Mouse (Mus musculus) thymus, adult 2 months (tissue): ENCODE measurements at regions not wholly inside any gene's neighbourhood (a gene's known extent, or its start where the extent isn't known, plus 50 kb on each side); places are given as distances from the start of the nearest gene placed in this dataset.

ENCODE experiments used
- DNase-seq: peaks from one replicate; pipeline ENCODE4 v3.0.0; 2021
- H3K27ac ChIP-seq: fragments of 200-500 bp; 2 replicates; pipeline ENCODE4 v1.5.1; 2012; ENCODE audit warnings: low read length, control low read depth; ENCODE audit not compliant: control insufficient read depth, insufficient read depth
- H3K27me3 ChIP-seq: fragments of 200-500 bp; 2 replicates; pipeline ENCODE4 v1.6.1; 2012; ENCODE audit warnings: mild to moderate bottlenecking, low read length, moderate library complexity, mixed read lengths; ENCODE audit not compliant: control insufficient read depth, insufficient read depth
- H3K36me3 ChIP-seq: fragments of 200-500 bp; 2 replicates; pipeline ENCODE4 v1.6.1; 2012; ENCODE audit warnings: mild to moderate bottlenecking, low read length, moderate library complexity; ENCODE audit not compliant: control insufficient read depth, insufficient read depth
- H3K4me1 ChIP-seq: fragments of 200-500 bp; replicated peaks from 2 replicates; pipeline ENCODE4 v1.6.1; 2012; ENCODE audit warnings: low read length; ENCODE audit not compliant: control insufficient read depth, insufficient read depth
- H3K4me3 ChIP-seq: fragments of 200-500 bp; 2 replicates; pipeline ENCODE4 v1.5.1; 2012; ENCODE audit warnings: mild to moderate bottlenecking, low read length, control low read depth, moderate library complexity; ENCODE audit not compliant: control insufficient read depth, insufficient read depth
- CTCF ChIP-seq: fragments of 200-500 bp; IDR thresholded peaks from 2 replicates; pipeline ENCODE4 v1.5.1; 2012; ENCODE audit warnings: mild to moderate bottlenecking, control low read depth, low read length, moderate library complexity, borderline replicate concordance; ENCODE audit not compliant: control insufficient read depth, poor library complexity, insufficient read depth; ENCODE audit errors: extremely low read depth
- POLR2A ChIP-seq: fragments of 200-500 bp; IDR thresholded peaks from 2 replicates; pipeline ENCODE4 v1.6.1; 2012; ENCODE audit warnings: mild to moderate bottlenecking, low read length, control low read depth, moderate library complexity; ENCODE audit not compliant: control insufficient read depth, poor library complexity, insufficient read depth; ENCODE audit errors: extremely low read depth
- WGBS: fragments of 180-500 bp; shearing (Covaris S2); methylation state at CpG from one replicate; pipeline ENCODE4 v1.1.7; 2018; 5-methylcytosine and 5-hydroxymethylcytosine counted together

DNA sequence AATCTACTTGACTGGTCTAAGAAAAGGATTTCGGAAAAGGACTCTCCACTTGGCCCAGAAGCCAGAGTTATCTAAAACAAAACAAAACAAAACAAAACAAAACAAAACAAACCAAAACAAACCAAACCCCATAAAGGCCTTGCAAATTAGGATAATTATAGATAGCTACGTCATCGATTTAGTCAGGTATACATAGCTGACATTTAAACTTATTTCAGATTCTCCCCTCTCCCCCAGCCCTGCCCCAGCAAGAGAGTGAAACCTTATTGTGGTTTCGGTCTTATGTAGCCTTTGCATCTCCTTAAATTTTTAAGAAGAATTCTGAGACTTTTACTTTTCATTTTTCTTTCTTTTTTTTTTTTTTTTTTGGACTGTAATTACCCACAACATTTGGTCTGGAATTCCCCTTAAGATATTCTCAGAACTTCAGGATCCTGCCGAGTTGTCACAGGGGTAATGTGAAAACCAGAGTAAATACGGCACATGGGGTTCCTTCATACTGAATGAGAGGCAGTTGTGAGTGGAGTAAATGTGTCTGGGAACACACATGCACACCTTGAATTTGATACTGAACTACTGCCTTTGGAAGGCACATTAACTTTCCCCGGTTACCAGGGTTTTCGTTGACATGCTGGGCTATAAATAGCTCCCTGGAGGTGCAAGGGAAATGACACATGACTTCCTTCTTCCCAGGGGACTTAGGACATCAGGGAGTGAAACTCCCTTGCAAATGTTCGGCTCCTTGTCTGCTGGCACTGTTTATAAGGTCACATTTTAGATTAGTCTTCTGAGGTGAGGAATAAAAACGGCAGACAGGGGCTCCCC lies 94.8 kb upstream of the Rap1b start:
- Histone ChIP-seq H3K4me3 (no peak overlapping the region), H3K4me1 (peaks cover 8% of the 10 kb centered on the region), H3K27ac (no peak overlapping the region), H3K36me3 (no peaks in the 10 kb centered on the region), H3K27me3 (no peaks in the 10 kb centered on the region)
- WGBS = 28% methylated on average over 10 of the region's 10 CpGs
- no peak for TF ChIP-seq POLR2A
- TF ChIP-seq CTCF = no peak
- no peak for DNase-seq

DNA sequence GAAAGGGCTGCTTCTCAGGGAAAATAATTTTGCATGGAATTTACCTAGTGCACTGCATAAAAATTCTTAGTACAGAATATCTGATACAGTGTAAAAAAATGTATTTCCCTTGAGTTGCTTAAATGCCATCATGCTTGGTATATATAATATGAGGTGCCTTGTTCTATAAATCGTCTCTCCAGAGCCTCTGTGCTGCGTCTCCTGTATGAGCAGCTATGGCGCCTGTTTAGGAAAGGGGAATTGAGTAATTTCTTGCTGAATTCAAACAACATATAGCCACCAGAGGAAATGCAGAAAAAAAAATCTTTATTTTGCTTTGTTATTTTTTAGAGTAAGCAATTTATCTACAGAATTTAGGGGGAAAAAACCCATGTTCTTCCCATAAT lies 95.4 kb upstream of the Rap1b start:
- Histone ChIP-seq H3K4me3 (no peak overlapping the region), H3K36me3 (no peaks in the 10 kb centered on the region), H3K27me3 (no peaks in the 10 kb centered on the region), H3K27ac (no peak overlapping the region), H3K4me1 (peaks cover 8% of the 10 kb centered on the region)
- DNase-seq = no peak
- WGBS = 72% methylated on average over 3 of the region's 3 CpGs
- TF ChIP-seq CTCF = no peak
- no peak for TF ChIP-seq POLR2A

DNA sequence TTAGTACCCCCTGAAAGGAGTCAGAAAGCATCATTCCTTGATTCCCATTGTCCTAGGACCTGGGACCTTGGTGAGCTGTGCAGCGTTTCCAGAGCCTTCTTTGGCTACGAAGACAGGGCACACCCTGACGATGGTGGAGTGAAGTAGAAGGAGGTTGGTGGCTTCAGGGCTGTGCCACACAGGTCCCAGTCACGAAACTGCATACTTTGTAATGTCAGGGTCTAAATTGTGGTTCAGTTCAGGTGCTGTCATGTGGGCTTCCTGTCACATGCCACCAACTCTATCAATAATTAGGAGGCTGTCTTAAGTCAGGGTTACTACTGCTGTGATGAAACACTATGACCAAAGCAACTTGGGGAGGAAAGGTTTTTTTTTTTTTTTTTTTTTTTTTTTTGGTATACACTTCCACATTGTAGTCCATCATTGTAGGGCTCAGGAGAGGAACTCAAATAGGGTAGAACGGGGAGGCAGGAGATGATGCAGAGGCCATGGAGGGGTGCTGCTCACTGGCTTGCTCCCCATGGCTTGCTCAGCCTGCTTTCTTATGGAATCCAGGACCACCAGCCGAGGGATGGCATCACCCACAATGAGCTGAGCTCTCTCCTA lies 98.0 kb upstream of the Rap1b start:
- TF ChIP-seq POLR2A (no peak), CTCF (no peak)
- Histone ChIP-seq H3K4me3 (no peak overlapping the region), H3K27ac (no peak overlapping the region), H3K4me1 (peaks cover 15% of the 10 kb centered on the region), H3K36me3 (no peaks in the 10 kb centered on the region), H3K27me3 (no peaks in the 10 kb centered on the region)
- 67% methylated on average over 6 of the region's 6 CpGs for WGBS
- DNase-seq = no peak

DNA sequence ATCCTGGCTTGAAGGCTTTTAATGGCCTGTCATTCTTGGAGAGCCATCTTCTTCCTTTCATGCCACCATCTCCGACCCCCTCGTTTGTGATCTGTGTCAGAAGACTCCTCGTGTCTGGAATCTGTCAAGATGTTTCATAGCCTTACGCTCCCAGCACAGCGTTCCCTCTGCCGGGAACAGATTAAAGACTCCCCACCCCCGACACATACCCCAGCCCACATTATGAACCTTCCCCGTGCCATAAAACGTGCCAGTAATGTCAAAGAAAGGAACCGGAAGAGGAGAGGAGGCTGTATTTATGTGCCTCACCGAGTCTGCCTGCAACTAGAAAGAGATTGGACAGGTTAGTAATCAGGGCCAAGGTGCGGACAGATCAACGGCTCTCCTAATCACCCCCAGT lies 101.4 kb upstream of the Rap1b start:
- no peak overlapping the region for H3K27ac ChIP-seq
- no peak overlapping the region for H3K4me3 ChIP-seq
- H3K4me1 ChIP-seq = peaks cover 20% of the 10 kb centered on the region
- no peaks in the 10 kb centered on the region for H3K27me3 ChIP-seq
- 84% methylated on average over 13 of the region's 13 CpGs for WGBS
- no peak for TF ChIP-seq CTCF
- TF ChIP-seq POLR2A = no peak
- DNase-seq = no peak
- no peaks in the 10 kb centered on the region for H3K36me3 ChIP-seq

DNA sequence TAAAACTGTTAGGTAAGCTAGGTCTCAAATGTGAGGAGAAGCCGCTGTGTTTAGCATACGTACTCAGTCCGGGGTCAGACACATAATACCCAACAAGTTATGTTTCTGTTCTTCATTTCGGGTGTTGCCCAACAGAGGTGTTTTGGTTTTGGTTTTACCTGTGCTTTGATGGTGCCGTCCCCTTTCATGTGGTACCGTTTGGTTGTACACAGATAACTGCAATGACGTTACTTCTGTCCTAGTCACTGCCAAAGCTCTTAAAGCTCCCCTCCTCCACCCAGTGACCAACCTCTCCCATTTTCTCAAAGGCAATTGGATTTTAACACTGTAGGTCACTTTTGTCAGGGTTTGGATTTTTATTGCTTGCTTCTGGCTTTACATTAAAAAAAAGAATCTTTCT lies 102.1 kb upstream of the Rap1b start:
- H3K4me1 ChIP-seq = peaks cover 23% of the 10 kb centered on the region
- H3K36me3 ChIP-seq = no peaks in the 10 kb centered on the region
- TF ChIP-seq CTCF = no peak
- TF ChIP-seq POLR2A = no peak
- no peaks in the 10 kb centered on the region for H3K27me3 ChIP-seq
- WGBS = 40% methylated on average over 7 of the region's 7 CpGs
- peak; percentile 34 for DNase-seq
- H3K4me3 ChIP-seq = no peak overlapping the region
- H3K27ac ChIP-seq = no peak overlapping the region

DNA sequence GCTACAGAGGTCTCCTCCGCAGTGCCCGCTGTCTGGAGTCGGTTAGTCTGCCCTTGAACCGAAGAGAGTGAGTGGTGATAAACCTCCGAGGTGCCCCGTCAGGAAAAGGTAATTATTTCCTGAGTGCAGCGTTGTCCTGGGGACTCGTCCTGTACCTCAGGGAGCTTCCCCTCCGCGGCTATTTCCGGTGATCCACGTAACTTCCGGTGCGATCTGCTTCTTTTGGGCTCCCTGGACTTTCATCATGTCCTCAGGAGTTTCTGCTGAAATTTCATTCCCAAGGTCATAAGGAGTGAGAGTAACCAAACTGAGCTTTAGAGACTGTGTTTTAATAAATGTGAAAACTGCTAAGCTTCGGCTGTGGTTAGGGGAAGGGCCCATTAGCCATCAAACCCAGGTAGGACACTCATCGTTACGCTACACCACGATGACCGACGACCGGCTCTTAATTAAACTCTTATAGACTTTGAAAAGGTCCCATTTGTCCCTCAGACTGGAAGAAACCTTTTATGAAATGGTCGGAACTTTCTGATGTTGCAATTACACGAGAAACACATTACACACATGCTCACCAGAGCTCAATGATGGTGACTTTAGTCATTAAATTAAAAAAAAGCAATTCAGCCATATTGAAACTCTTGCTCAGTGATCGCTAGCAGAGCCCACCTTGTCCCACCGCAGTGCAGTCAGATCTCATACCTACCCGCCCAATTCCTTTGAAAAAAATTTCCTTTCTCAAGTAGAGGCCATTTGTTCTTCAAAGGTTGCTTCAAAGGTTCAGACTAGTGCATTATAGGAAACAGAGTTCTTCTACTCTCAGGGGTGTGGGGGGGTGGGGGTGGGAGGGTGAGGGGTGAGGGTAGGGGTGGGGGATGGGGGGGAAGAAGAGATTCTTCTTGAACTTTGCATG lies 106.5 kb upstream of the Rap1b start:
- WGBS = 30% methylated on average over 26 of the region's 26 CpGs
- Histone ChIP-seq H3K36me3 (no peaks in the 10 kb centered on the region), H3K4me1 (peaks cover 23% of the 10 kb centered on the region), H3K27ac (peak overlapping the region; percentile 89), H3K27me3 (no peaks in the 10 kb centered on the region), H3K4me3 (peak overlapping the region; percentile 49)
- no peak for TF ChIP-seq POLR2A
- no peak for TF ChIP-seq CTCF
- DNase-seq = peak; percentile 56
